Mouse (Mus musculus) heart, adult 8-10 months (tissue): ENCODE measurements around the gene Cmtm7. TPM values are rescaled to one million over a fixed set of nuclear protein-coding genes. Genes with fewer than 3 reads are reported as not detected.
A peak's percentile ranks its signal among the peaks of the same experiment; 100 is the strongest.

Experiments
- DNase-seq: peaks from one replicate; pipeline ENCODE4 v3.0.0; 2022; ENCODE audit warnings: low spot score
- total RNA-seq, 4 experiments: library from RNA; stranded (reverse); gene quantifications; 2 replicates each; pipeline ENCODE4 v1.2.4; 2022

The Cmtm7 gene
- total RNA-seq, 4 experiments from 2014 or later = 10.5 to 16.6 (median 12.6) TPM

- DNase-seq = no peak
Measured at GRCm38 (mm10) chr9:114796473-114797050, 14.9 kb upstream of the Cmtm7 start.

GRCm38 (mm10) chr9:114794491-114794890 is 12.8 kb upstream of the Cmtm7 start:
- no peak for DNase-seq

GRCm38 (mm10) chr9:114793764-114794295 is 12.2 kb upstream of the Cmtm7 start:
- DNase-seq = no peak

GRCm38 (mm10) chr9:114789989-114790388 is 8.3 kb upstream of the Cmtm7 start:
- DNase-seq = no peak

GRCm38 (mm10) chr9:114789557-114789956 is 7.9 kb upstream of the Cmtm7 start:
- no peak for DNase-seq

- DNase-seq = no peak
Measured at GRCm38 (mm10) chr9:114788697-114789096, 7.0 kb upstream of the Cmtm7 start.

GRCm38 (mm10) chr9:114787716-114788115 is 6.1 kb upstream of the Cmtm7 start:
- no peak for DNase-seq

- DNase-seq = no peak
Measured at GRCm38 (mm10) chr9:114787134-114787533, 5.5 kb upstream of the Cmtm7 start.

- DNase-seq = no peak
Measured at GRCm38 (mm10) chr9:114785432-114786125, 3.9 kb upstream of the Cmtm7 start.

GRCm38 (mm10) chr9:114780746-114781525 is 720 bp downstream of the Cmtm7 start:
- peak; percentile 53 for DNase-seq

- DNase-seq = no peak
Measured at GRCm38 (mm10) chr9:114779984-114780745, 1.5 kb downstream of the Cmtm7 start.

- no peak for DNase-seq
Measured at GRCm38 (mm10) chr9:114778877-114779276, 2.8 kb downstream of the Cmtm7 start.

GRCm38 (mm10) chr9:114778047-114778390 is 3.6 kb downstream of the Cmtm7 start:
- DNase-seq = no peak

GRCm38 (mm10) chr9:114777178-114778046 is 4.2 kb downstream of the Cmtm7 start:
- DNase-seq = no peak

GRCm38 (mm10) chr9:114776361-114776760 is 5.3 kb downstream of the Cmtm7 start:
- no peak for DNase-seq

- peak; percentile 42 for DNase-seq
Measured at GRCm38 (mm10) chr9:114775272-114775671, 6.4 kb downstream of the Cmtm7 start.

GRCm38 (mm10) chr9:114774629-114775028 is 7.0 kb downstream of the Cmtm7 start:
- no peak for DNase-seq

- no peak for DNase-seq
Measured at GRCm38 (mm10) chr9:114771565-114771964, 10.1 kb downstream of the Cmtm7 start.

GRCm38 (mm10) chr9:114770224-114770623 is 11.4 kb downstream of the Cmtm7 start:
- no peak for DNase-seq

GRCm38 (mm10) chr9:114768066-114768465 is 13.6 kb downstream of the Cmtm7 start:
- DNase-seq = no peak

GRCm38 (mm10) chr9:114767507-114767906 is 14.1 kb downstream of the Cmtm7 start:
- DNase-seq = no peak
